Mouse (Mus musculus) ES-E14 (cell line): ENCODE measurements around the gene Kcnj9.

ENCODE experiments used
- CHD2 ChIP-seq: IDR thresholded peaks from 2 replicates; pipeline ENCODE4 v1.6.1; 2014; ENCODE audit warnings: mild to moderate bottlenecking, low read depth, low read length, inconsistent platforms
- HCFC1 ChIP-seq: IDR thresholded peaks from 2 replicates; pipeline ENCODE4 v1.6.1; 2012; ENCODE audit warnings: low read length, inconsistent platforms, borderline replicate concordance; ENCODE audit not compliant: insufficient read depth
- MAFK ChIP-seq: IDR thresholded peaks from 2 replicates; pipeline ENCODE4 v1.6.1; 2014; ENCODE audit warnings: mild to moderate bottlenecking, low read depth, low read length, inconsistent platforms; ENCODE audit not compliant: insufficient read depth
- ZNF384 ChIP-seq: IDR thresholded peaks from 2 replicates; pipeline ENCODE4 v1.6.1; 2012; ENCODE audit warnings: low read depth, low read length, inconsistent platforms

DNA sequence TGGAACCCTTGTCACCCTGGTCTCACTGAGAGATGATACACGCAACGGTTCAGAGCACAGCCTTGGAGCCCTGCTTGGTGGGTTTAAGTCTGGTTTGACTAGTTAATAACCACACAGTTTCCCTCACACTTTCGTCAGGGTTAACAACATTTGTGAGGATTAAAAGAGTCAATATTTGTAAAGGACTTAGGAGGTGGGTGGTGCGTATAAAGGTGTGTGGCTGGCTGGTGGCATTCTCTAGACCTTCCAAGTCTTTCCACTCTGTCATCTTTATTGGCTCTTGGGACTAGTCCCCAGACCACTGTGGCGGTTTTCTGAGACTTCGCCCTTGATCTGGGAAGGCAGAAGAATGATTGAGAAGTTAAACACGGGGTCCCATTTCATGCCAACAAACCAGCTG lies 15.7 kb upstream of the Kcnj9 start:
- TF ChIP-seq HCFC1 (no peak), CHD2 (no peak), MAFK (no peak), ZNF384 (no peak)
